Mouse (Mus musculus): ENCODE measurements around the gene Ndufa8. TPM values are rescaled to one million over a fixed set of nuclear protein-coding genes. Genes with fewer than 3 reads are reported as not detected.

Ndufa8 gene
- 28.6 and 33.6 TPM in 2 replicates for polyA plus RNA-seq (2012; ENCODE audit: low replicate concordance)

GRCm38 (mm10) chr2:36048748-36049566 lies at the start of gene Ndufa8, which contains the start of gene Morn5:
Gene Ndufa8, minus strand, starts transcription at chr2:36049406.
Gene Morn5, plus strand, starts transcription at chr2:36049458.

Other genes with a start within 250 kb of the Ndufa8 start
- gene Ttll11, start 69.5 kb downstream of the Ndufa8 start, polyA plus RNA-seq (2012; ENCODE audit: low replicate concordance): 0.51 and 1.1 TPM in 2 replicates
- gene Morn5, start 52 bp upstream of the Ndufa8 start, polyA plus RNA-seq (2012; ENCODE audit: low replicate concordance): not detected in 2 replicates
- gene Lhx6, start 56.0 kb upstream of the Ndufa8 start, polyA plus RNA-seq (2012; ENCODE audit: low replicate concordance): 0.15 TPM in 1 of 2 replicates, not detected in the other
- 0.77 and 1.1 TPM in 2 replicates for gene Mrrf, start 87.0 kb upstream of the Ndufa8 start, polyA plus RNA-seq (2012; ENCODE audit: low replicate concordance)
- gene Rbm18, start 87.4 kb upstream of the Ndufa8 start, polyA plus RNA-seq (2012; ENCODE audit: low replicate concordance): 10.2 and 12.1 TPM in 2 replicates
- 13.3 and 13.6 TPM in 2 replicates for gene Ptgs1, start 181.0 kb upstream of the Ndufa8 start, polyA plus RNA-seq (2012; ENCODE audit: low replicate concordance)